Mouse (Mus musculus): Measurements from ENCODE around the gene Pdgfa.

Gene Pdgfa

GRCm38 (mm10) chr5:138953986-138954385 lies 43.2 kb downstream of the Pdgfa start:
- no peak for DNase-seq (ENCODE audit: low read depth, low spot score)

GRCm38 (mm10) chr5:138952969-138953368 lies 44.2 kb downstream of the Pdgfa start:
- no peak for DNase-seq (ENCODE audit: low read depth, low spot score)

- no peak for DNase-seq (ENCODE audit: low read depth, low spot score)
Measured at GRCm38 (mm10) chr5:138951305-138951704, 45.9 kb downstream of the Pdgfa start.

GRCm38 (mm10) chr5:138949165-138949564 lies 48.0 kb downstream of the Pdgfa start:
- DNase-seq (ENCODE audit: low read depth, low spot score) = no peak

- no peak for DNase-seq (ENCODE audit: low read depth, low spot score)
Measured at GRCm38 (mm10) chr5:138948031-138948980, 48.9 kb downstream of the Pdgfa start.

- no peak for DNase-seq (ENCODE audit: low read depth, low spot score)
Measured at GRCm38 (mm10) chr5:138947487-138947886, 49.7 kb downstream of the Pdgfa start.

GRCm38 (mm10) chr5:138946931-138947330 lies 50.2 kb downstream of the Pdgfa start:
- no peak for DNase-seq (ENCODE audit: low read depth, low spot score)

- no peak for DNase-seq (ENCODE audit: low read depth, low spot score)
Measured at GRCm38 (mm10) chr5:138945011-138945410, 52.2 kb downstream of the Pdgfa start.

- DNase-seq (ENCODE audit: low read depth, low spot score) = no peak
Measured at GRCm38 (mm10) chr5:138944551-138944950, 52.6 kb downstream of the Pdgfa start.

- no peak for DNase-seq (ENCODE audit: low read depth, low spot score)
Measured at GRCm38 (mm10) chr5:138941842-138942241, 55.3 kb downstream of the Pdgfa start.

GRCm38 (mm10) chr5:138940576-138940975 lies 56.6 kb downstream of the Pdgfa start:
- DNase-seq (ENCODE audit: low read depth, low spot score) = no peak

- DNase-seq (ENCODE audit: low read depth, low spot score) = no peak
Measured at GRCm38 (mm10) chr5:138938572-138939163, 58.5 kb downstream of the Pdgfa start.

GRCm38 (mm10) chr5:138936399-138937089 lies 60.6 kb downstream of the Pdgfa start:
- no peak for DNase-seq (ENCODE audit: low read depth, low spot score)

GRCm38 (mm10) chr5:138934540-138934939 lies 62.6 kb downstream of the Pdgfa start:
- no peak for DNase-seq (ENCODE audit: low read depth, low spot score)

- DNase-seq (ENCODE audit: low read depth, low spot score) = no peak
Measured at GRCm38 (mm10) chr5:138932460-138933432, 64.4 kb downstream of the Pdgfa start.

- no peak for DNase-seq (ENCODE audit: low read depth, low spot score)
Measured at GRCm38 (mm10) chr5:138931836-138932235, 65.3 kb downstream of the Pdgfa start.

- no peak for DNase-seq (ENCODE audit: low read depth, low spot score)
Measured at GRCm38 (mm10) chr5:138929879-138930507, 67.2 kb downstream of the Pdgfa start.
